In the genomic region with DNA sequence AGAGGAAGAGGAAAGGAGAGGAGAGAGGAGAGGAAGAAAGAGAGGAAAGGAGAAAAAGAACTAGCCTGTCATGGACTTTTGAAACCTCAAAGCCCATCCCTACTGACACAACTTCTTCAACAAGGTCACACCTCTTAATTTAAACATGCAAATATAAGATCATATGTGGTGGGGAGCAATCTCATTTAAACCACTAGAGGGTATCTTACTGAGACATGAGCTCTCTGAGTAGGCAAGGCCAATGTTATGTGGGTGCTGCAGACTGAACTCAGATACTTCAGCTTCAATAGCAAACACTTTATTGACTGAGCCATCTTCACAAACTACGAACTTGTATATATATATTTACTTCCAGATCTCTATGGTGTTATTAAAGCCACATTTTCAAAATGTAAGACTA, we compare ENCODE assay signal across 25 mouse cellular contexts.
DNase-seq lines count a peak whose midpoint lies in the region; ATAC-seq and TF ChIP-seq lines count a peak whose summit lies in the region.
"Had no signal": no experiment of that assay in that cellular context is flagged by ENCODE, and none has a peak within 500 bp of the region (broad histone marks: within the 10 kb centered on the region; RNA-seq: fewer than 3 reads in every experiment).

No protein-coding gene starts in this region.

- no peak for TF ChIP-seq POLR2A in CH12.LX (IDR thresholded peaks at IDR 0.05; ENCODE audit: low read depth, low read length)

- H3K4me3 ChIP-seq in kidney, postnatal 0 days (replicated peaks; ENCODE audit: low read depth, low read length), result no peak overlapping the region
- no peak overlapping the region for H3K4me3 ChIP-seq in CH12.LX (replicated peaks in 1 of 3; ENCODE audit: low read depth in 2 of 3, low read length in 2 of 3, poor library complexity in 1 of 3)
- no peak overlapping the region for H3K4me3 ChIP-seq in liver, embryonic 12.5 days
- H3K4me3 ChIP-seq: embryonic facial prominence, embryonic 10.5 days; forebrain, embryonic 15.5 days; heart, embryonic 13.5 days; limb, embryonic 13.5 days; lung, embryonic 15.5 days had no signal

- dilution Hi-C loops in CH12.LX (cut with MboI; ENCODE audit: extremely low pct_ligation_motif_present, extremely low pct_unique_long_range_greater_than_20kb, low sequenced_read_pairs), result no loop called here

- H3K27me3 ChIP-seq in kidney, postnatal 0 days (ENCODE audit: insufficient read depth, low read length), result no peaks in the 10 kb centered on the region
- H3K27me3 ChIP-seq in CH12.LX (replicated peaks), result no peaks in the 10 kb centered on the region
- no peaks in the 10 kb centered on the region for H3K27me3 ChIP-seq in liver, embryonic 12.5 days (replicated peaks)
- H3K27me3 ChIP-seq: forebrain, embryonic 15.5 days; heart, embryonic 13.5 days; lung, embryonic 15.5 days had no signal

- peak; percentile 28; the same call in 1 of the 2 replicates for TF ChIP-seq CTCF in kidney, postnatal 0 days (IDR thresholded peaks at IDR 0.05; ENCODE audit: low read depth)
- peak in 1 of 2 experiments; percentile 22; a peak in 2 of 4 replicates for TF ChIP-seq CTCF in CH12.LX (conservative IDR thresholded peaks at IDR 0.05 in 1 of 2, IDR thresholded peaks at IDR 0.05 in 1 of 2; ENCODE audit: low read depth in 2 of 2, low read length in 2 of 2)

- no peak overlapping the region for H3K4me2 ChIP-seq in kidney, postnatal 0 days (ENCODE audit: low read length)
- no peak overlapping the region for H3K4me2 ChIP-seq in CH12.LX (ENCODE audit: insufficient read depth, low read depth, poor library complexity, severe bottlenecking)
- H3K4me2 ChIP-seq in liver, embryonic 12.5 days, result no peak overlapping the region
- H3K4me2 ChIP-seq: forebrain, embryonic 15.5 days; heart, embryonic 13.5 days; limb, embryonic 13.5 days; lung, embryonic 15.5 days; midbrain, embryonic 11.5 days had no signal

- H3K4me1 ChIP-seq in kidney, postnatal 0 days (replicated peaks; ENCODE audit: insufficient read depth, low read length), result no peaks in the 10 kb centered on the region
- H3K4me1 ChIP-seq in CH12.LX (ENCODE audit: control insufficient read depth in 1 of 2, insufficient read depth in 2 of 2), result no peaks in the 10 kb centered on the region
- H3K4me1 ChIP-seq in liver, embryonic 12.5 days, result no peaks in the 10 kb centered on the region
- H3K4me1 ChIP-seq: embryonic facial prominence, embryonic 10.5 days; forebrain, embryonic 15.5 days; heart, embryonic 13.5 days; lung, embryonic 15.5 days had no signal

- in situ Hi-C loops in CH12.LX (cut with MboI; ENCODE audit: low pct_ligation_motif_present, low pct_unique_long_range_greater_than_20kb, low sequenced_read_pairs), result loop anchor here (25.0 kb wide), 1 partner anchor 312 kb away; no protein-coding TSS in a partner anchor

- no peak overlapping the region for H3K27ac ChIP-seq in kidney, postnatal 0 days
- no peak overlapping the region for H3K27ac ChIP-seq in CH12.LX (ENCODE audit: insufficient read depth, low read depth)
- no peak overlapping the region for H3K27ac ChIP-seq in liver, embryonic 12.5 days
- H3K27ac ChIP-seq: embryonic facial prominence, embryonic 10.5 days; forebrain, embryonic 15.5 days; heart, embryonic 13.5 days; hindbrain, postnatal 0 days; limb, embryonic 13.5 days; liver, embryonic 14.5 days; lung, embryonic 15.5 days had no signal

- intact Hi-C loops in left cerebral cortex, postnatal 25 days (cut with DNase I), result no loop called here
- intact Hi-C loops in left cerebral cortex, postnatal 36 days (cut with DNase I), result no loop called here

- no peak; the same call in 1 of the 2 replicates for TF ChIP-seq RAD21 in CH12.LX (IDR thresholded peaks at IDR 0.05; ENCODE audit: low read depth, low read length)

- no peaks in the 10 kb centered on the region for H3K79me2 ChIP-seq in CH12.LX (replicated peaks; ENCODE audit: control insufficient read depth, extremely low read depth, insufficient read depth, poor library complexity, severe bottlenecking)

- no peak for ATAC-seq in kidney, postnatal 0 days (replicated peaks; ENCODE audit: low FRiP score, low read depth)
- ATAC-seq in activated CD4-positive, CD25-positive, alpha-beta regulatory T cell, adult 4 months, result peak; percentile 32
- ATAC-seq in liver, embryonic 12.5 days, result no peak
- ATAC-seq: forebrain, embryonic 15.5 days; hindbrain, postnatal 0 days had no signal

- H3K36me3 ChIP-seq in kidney, postnatal 0 days (ENCODE audit: insufficient read depth, low read length), result no peaks in the 10 kb centered on the region
- H3K36me3 ChIP-seq in CH12.LX (replicated peaks in 1 of 2; ENCODE audit: control insufficient read depth in 1 of 2, insufficient read depth in 1 of 2, low read length in 1 of 2), result no peaks in the 10 kb centered on the region
- H3K36me3 ChIP-seq in liver, embryonic 12.5 days, result no peaks in the 10 kb centered on the region
- H3K36me3 ChIP-seq: embryonic facial prominence, embryonic 10.5 days; forebrain, embryonic 15.5 days; heart, embryonic 13.5 days; limb, embryonic 13.5 days; lung, embryonic 15.5 days had no signal

- WGBS in kidney, postnatal 0 days, result 93% methylated on average over 1 of the region's 1 CpGs
- 64% methylated on average over 1 of the region's 1 CpGs for WGBS in liver, embryonic 12.5 days (ENCODE audit: insufficient replicate concordance)

- H3K9me3 ChIP-seq in kidney, postnatal 0 days (replicated peaks; ENCODE audit: low read length), result no peaks in the 10 kb centered on the region
- H3K9me3 ChIP-seq in CH12.LX (replicated peaks; ENCODE audit: low read length), result no peaks in the 10 kb centered on the region
- H3K9me3 ChIP-seq in liver, embryonic 12.5 days (replicated peaks), result no peaks in the 10 kb centered on the region
- H3K9me3 ChIP-seq: embryonic facial prominence, embryonic 10.5 days; forebrain, embryonic 15.5 days; heart, embryonic 13.5 days; limb, embryonic 13.5 days; lung, embryonic 15.5 days had no signal

- TF ChIP-seq EP300 in CH12.LX (IDR thresholded peaks at IDR 0.05; ENCODE audit: low read length), result no peak

- H3K9ac ChIP-seq in kidney, postnatal 0 days (ENCODE audit: low read depth, low read length), result no peak overlapping the region
- H3K9ac ChIP-seq in CH12.LX (ENCODE audit: insufficient read depth, low read depth), result no peak overlapping the region
- H3K9ac ChIP-seq in liver, embryonic 12.5 days, result no peak overlapping the region
- H3K9ac ChIP-seq: forebrain, embryonic 15.5 days; heart, embryonic 13.5 days; limb, embryonic 13.5 days; liver, embryonic 14.5 days; lung, embryonic 15.5 days had no signal

- DNase-seq in kidney, postnatal 0 days (ENCODE audit: low spot score), result no peak
- DNase-seq in kidney, adult 18-20 months, result no peak
- peak; percentile 4 for DNase-seq in CH12.LX (ENCODE audit: extremely low read depth)
- DNase-seq in naive thymus-derived CD4-positive, alpha-beta T cell, adult 2 months (ENCODE audit: low read depth), result peak; percentile 31
- no peak for DNase-seq in left cerebral cortex, postnatal 25 days (ENCODE audit: low spot score in 2 of 2)
- no peak for DNase-seq in left cerebral cortex, postnatal 36 days (ENCODE audit: low spot score in 2 of 2)
- DNase-seq: adrenal gland, postnatal 25 days; cerebellum, adult 9-10 months; gastrocnemius, postnatal 10 days; heart, adult 11 months; heart, postnatal 14 days; kidney, adult 2 months; kidney, postnatal 14 days; layer of hippocampus, postnatal 36 days; thymus, postnatal 25 days had no signal

TF ChIP-seq in CH12.LX, 34 proteins besides CTCF, POLR2A, EP300 and RAD21:
- TF ChIP-seq NELFE (IDR thresholded peaks at IDR 0.05; ENCODE audit: low read depth, low read length), result no peak
- TF ChIP-seq MAZ (IDR thresholded peaks at IDR 0.05; ENCODE audit: low read depth, low read length), result no peak
- no peak for TF ChIP-seq ZNF384 (IDR thresholded peaks at IDR 0.05; ENCODE audit: low read depth, low read length)
- TF ChIP-seq TBP (conservative IDR thresholded peaks at IDR 0.05; ENCODE audit: low read depth, low read length), result no peak
- no peak for TF ChIP-seq PAX5 (IDR thresholded peaks at IDR 0.05; ENCODE audit: low read length)

Comparison
In these comparisons a context has a peak if more than half of its experiments do, and no peak if none do; other contexts are left out.
1. DNase-seq: peak in CH12.LX (single experiment) and naive thymus-derived CD4-positive, alpha-beta T cell, adult 2 months (single experiment); none in kidney, postnatal 0 days (single experiment), kidney, adult 18-20 months (single experiment), left cerebral cortex, postnatal 25 days (0 of 2) and left cerebral cortex, postnatal 36 days (0 of 2).